Mouse (Mus musculus) hindbrain, embryonic 15.5 days (tissue): Measurements from ENCODE around the gene Zfp229. TPM values are rescaled to one million over a fixed set of nuclear protein-coding genes. Genes with fewer than 3 reads are reported as not detected.
"Not testable (repeated sequence)": the region's sequence is repeated elsewhere in the genome, so short reads cannot be mapped to it uniquely, and the experiment has no call there.

Source experiments
- ATAC-seq: fragments of 200-750 bp; cut with Nextera tagmentation; 2 replicates; pipeline ENCODE4 v1.8.0; 2017; ENCODE audit warnings: low read depth, moderate number of reproducible peaks, moderate TSS enrichment; ENCODE audit not compliant: low FRiP score
- H3K27ac ChIP-seq: fragments of 300-500 bp; sonication (generic); replicated peaks from 2 replicates; pipeline ENCODE4 v1.5.1; 2015; ENCODE audit warnings: mild to moderate bottlenecking, inconsistent platforms
- H3K27me3 ChIP-seq: fragments of 300-500 bp; sonication (generic); 2 replicates; pipeline ENCODE4 v1.6.1; 2015; ENCODE audit warnings: control low read depth, inconsistent platforms
- H3K36me3 ChIP-seq: fragments of 300-500 bp; sonication (generic); 2 replicates; pipeline ENCODE4 v1.6.1; 2015; ENCODE audit warnings: control low read depth, inconsistent platforms
- H3K4me1 ChIP-seq: fragments of 300-500 bp; sonication (generic); replicated peaks from 2 replicates; pipeline ENCODE4 v1.6.1; 2015; ENCODE audit warnings: control low read depth, inconsistent platforms
- H3K4me2 ChIP-seq: fragments of 300-500 bp; sonication (generic); 2 replicates; pipeline ENCODE4 v1.6.1; 2015; ENCODE audit warnings: moderate library complexity, mild to moderate bottlenecking, inconsistent platforms
- H3K4me3 ChIP-seq: fragments of 300-500 bp; sonication (generic); 2 replicates; pipeline ENCODE4 v1.5.1; 2015; ENCODE audit warnings: mild to moderate bottlenecking, inconsistent platforms
- H3K9ac ChIP-seq: fragments of 300-500 bp; sonication (generic); 2 replicates; pipeline ENCODE4 v1.6.1; 2015; ENCODE audit warnings: inconsistent platforms
- H3K9me3 ChIP-seq: fragments of 300-500 bp; sonication (generic); 2 replicates; pipeline ENCODE4 v1.6.1; 2016; ENCODE audit warnings: control low read depth, inconsistent platforms
- WGBS: fragments of 180-500 bp; shearing (Covaris S2); methylation state at CpG from one replicate; pipeline ENCODE4 v1.1.7; 2015; 5-methylcytosine and 5-hydroxymethylcytosine counted together
- polyA plus RNA-seq: library from polyadenylated mRNA; unstranded; fragments of >200 nt; fragmentation: Nextera tagmentation; extraction: Ambion mirVana; gene quantifications from 2 replicates; pipeline ENCODE4 v1.2.1, GENCODE M21; 2015

Zfp229 gene
- polyA plus RNA-seq: 9.8 and 10.0 TPM in 2 replicates

DNA sequence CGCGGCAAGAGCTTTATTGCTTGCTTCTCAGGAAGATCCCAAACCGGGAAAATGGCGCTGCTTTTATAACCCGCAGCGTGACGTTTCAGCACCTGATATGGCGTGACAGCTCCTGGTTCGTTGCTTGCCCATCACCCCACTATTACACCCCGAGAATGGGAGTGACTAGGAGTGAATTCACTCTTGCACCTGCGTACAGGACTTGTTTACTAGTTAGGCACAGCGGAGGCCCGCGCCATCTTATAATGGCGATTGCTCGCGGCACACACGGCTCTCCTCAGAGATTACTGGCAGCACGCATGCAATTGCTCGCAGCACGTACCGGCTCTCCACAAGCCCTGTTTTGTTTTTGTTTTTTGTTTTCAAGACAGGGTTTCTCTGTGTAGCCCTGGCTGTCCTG, at the start of gene Zfp229:
Zfp229 (plus strand) TSS at position 301 of the 400 bp plus-strand sequence.
- not testable (repeated sequence) for H3K27ac ChIP-seq, H3K36me3 ChIP-seq, ATAC-seq, H3K27me3 ChIP-seq, H3K9ac ChIP-seq, H3K9me3 ChIP-seq, H3K4me3 ChIP-seq, H3K4me2 ChIP-seq
- WGBS: 94% methylated on average over 11 of the region's 22 CpGs
- H3K4me1 ChIP-seq: peaks cover 13% of the 10 kb centered on the region

DNA sequence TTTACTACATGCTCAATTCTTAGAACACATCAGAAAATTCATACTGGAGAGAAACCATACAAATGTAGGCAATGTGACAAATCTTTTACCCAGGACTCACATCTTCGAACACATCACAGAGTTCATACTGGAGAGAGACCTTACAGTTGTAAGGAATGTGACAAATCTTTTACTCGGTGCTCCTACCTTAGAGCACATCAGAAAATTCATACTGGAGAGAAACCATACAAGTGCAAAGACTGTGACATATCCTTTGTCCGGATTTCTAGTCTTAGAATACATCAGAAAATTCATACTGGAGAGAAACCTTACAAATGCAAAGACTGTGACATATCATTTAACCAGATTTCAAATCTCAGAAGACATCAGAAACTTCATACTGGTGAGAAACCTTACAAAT, 39.0 kb upstream of the Zfp229 start, which contains the start of gene Gm10226:
Gm10226 (plus strand) TSS at position 301 of the 400 bp plus-strand sequence.
- H3K4me2 ChIP-seq: no peak within 1 kb of the TSS
- no peak within 1 kb of the TSS for H3K27ac ChIP-seq
- H3K9ac ChIP-seq: no peak within 1 kb of the TSS
- H3K9me3 ChIP-seq: no peaks in the 10 kb centered on the region
- 92% methylated on average over 3 of the region's 3 CpGs for WGBS
- peaks cover 43% of the 10 kb centered on the region for H3K36me3 ChIP-seq
- ATAC-seq: no peak
- no peaks in the 10 kb centered on the region for H3K27me3 ChIP-seq
- H3K4me1 ChIP-seq: no peaks in the 10 kb centered on the region
- no peak within 1 kb of the TSS for H3K4me3 ChIP-seq

DNA sequence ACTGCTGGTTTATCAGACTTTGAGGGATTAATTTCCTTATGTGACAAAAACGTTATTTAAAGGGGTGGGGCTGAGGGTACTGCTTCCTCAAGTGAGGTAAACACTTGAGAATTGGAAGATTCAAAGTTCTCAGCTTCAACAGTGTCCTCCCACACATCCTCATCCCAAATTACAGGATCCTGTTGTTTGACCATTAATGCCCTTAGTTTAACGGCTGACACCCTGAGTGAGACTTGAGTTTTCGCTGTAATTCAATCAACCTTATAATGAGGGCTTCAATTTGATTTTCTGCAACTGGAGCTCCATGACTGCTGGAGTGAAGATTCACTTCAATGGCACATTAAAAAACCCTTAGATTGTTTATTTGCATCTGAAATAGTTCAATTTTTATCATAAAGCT, 37.3 kb upstream of the Zfp229 start:
- no peaks in the 10 kb centered on the region for H3K4me1 ChIP-seq
- peaks cover 43% of the 10 kb centered on the region for H3K36me3 ChIP-seq
- no peak overlapping the region for H3K9ac ChIP-seq
- no peak overlapping the region for H3K27ac ChIP-seq
- H3K9me3 ChIP-seq: no peaks in the 10 kb centered on the region
- 83% methylated on average over 3 of the region's 3 CpGs for WGBS
- no peak overlapping the region for H3K4me3 ChIP-seq
- no peak overlapping the region for H3K4me2 ChIP-seq
- no peaks in the 10 kb centered on the region for H3K27me3 ChIP-seq
- ATAC-seq: no peak

DNA sequence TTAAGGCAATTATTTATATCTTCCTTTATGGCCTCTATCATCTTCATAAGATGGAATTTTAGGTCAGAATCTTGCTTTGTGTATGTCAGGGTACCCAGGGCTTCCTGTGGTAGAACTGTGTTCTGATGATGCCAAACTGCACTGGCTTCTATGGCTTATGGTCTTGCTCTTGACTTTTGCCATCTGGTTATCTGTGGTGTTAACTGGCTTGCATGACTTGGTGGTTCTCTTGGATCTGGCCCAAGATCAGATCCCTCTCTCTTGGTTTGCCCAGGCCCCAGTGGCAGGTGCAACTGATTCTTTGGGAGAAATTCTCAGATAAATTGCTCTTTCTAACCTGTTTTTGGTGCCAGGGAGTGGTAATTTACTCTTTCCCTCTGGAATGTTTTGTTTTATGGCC, 34.5 kb upstream of the Zfp229 start:
- Histone ChIP-seq H3K27ac (no peak overlapping the region), H3K27me3 (no peaks in the 10 kb centered on the region), H3K4me2 (no peak overlapping the region), H3K9me3 (no peaks in the 10 kb centered on the region), H3K9ac (no peak overlapping the region), H3K4me1 (no peaks in the 10 kb centered on the region), H3K4me3 (no peak overlapping the region), H3K36me3 (peaks cover 21% of the 10 kb centered on the region)
- no peak for ATAC-seq

DNA sequence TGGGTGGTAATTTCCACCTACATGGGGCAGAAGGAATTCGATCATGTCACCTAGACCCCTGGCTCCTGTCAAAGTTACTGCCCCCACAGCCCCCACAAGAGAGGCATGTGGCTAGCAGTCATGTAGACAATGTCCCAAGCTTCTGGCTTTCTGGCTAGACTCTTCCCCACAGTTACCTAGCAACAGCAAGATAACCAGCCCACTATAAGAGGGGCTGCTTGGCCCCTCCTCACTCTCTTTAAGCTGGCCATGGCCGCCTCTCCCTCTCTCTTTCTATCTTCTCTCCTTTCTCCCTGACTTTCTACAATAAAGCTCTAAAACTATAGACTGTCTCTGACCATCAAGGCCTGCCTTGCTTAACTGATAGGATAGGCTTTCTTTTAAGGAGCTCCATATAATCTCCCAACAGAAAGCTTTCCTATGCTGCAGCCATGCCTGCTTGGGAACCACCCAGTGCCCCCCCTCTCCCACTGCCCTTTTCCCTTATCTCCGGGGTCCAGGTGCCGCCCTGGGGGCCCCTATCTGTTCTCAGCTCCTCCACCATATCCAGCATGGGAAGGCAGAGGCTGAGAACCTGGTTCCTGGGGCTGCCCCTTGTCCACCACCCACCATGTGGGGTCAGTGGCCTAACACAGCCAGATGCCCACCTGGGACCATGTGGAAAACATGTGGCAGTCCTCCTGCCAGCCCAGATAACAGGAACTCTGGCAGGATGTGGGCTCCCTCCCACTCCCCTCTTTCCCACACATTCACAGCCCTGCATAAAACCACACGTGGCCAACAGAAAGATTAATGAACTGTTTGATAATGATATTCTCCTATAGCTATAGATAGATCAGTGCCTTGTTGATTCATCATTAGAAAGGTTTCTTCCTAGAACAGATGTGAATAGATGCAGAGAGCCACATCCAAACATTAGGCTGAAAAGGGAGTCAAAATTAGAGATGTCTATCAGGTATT, 28.0 kb upstream of the Zfp229 start:
- H3K4me2 ChIP-seq: no peak overlapping the region
- no peaks in the 10 kb centered on the region for H3K27me3 ChIP-seq
- WGBS: 51% methylated on average over 5 of the region's 5 CpGs
- ATAC-seq: no peak
- no peak overlapping the region for H3K27ac ChIP-seq
- no peaks in the 10 kb centered on the region for H3K36me3 ChIP-seq
- no peaks in the 10 kb centered on the region for H3K9me3 ChIP-seq
- no peak overlapping the region for H3K4me3 ChIP-seq
- H3K4me1 ChIP-seq: peaks cover 5% of the 10 kb centered on the region; the same call in 1 of the 2 replicates
- H3K9ac ChIP-seq: no peak overlapping the region

DNA sequence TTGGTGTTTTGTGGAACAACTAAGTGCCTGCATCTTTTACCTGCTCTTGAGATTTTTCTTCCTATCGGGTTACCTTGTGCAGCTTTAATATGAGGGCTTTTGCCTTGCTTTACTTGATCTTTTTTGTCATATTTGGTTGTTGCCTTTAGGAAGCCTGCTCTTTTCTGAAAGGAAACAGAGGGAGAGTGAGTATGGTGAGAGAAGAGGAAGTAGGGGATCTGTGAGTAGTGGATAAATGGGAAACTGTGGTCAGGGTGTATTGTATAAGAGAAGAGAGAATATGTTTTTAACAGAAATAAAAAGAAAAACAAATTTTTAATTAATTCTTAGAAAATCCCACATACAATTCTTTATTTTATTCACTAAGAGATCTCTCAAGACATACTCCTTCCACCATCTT, 27.2 kb upstream of the Zfp229 start:
- Histone ChIP-seq H3K4me1 (peaks cover 7% of the 10 kb centered on the region), H3K4me2 (no peak overlapping the region), H3K9me3 (no peaks in the 10 kb centered on the region), H3K27me3 (no peaks in the 10 kb centered on the region), H3K27ac (no peak overlapping the region), H3K4me3 (no peak overlapping the region), H3K9ac (no peak overlapping the region), H3K36me3 (no peaks in the 10 kb centered on the region)
- ATAC-seq: no peak
- 82% methylated on average over 1 of the region's 1 CpGs for WGBS

DNA sequence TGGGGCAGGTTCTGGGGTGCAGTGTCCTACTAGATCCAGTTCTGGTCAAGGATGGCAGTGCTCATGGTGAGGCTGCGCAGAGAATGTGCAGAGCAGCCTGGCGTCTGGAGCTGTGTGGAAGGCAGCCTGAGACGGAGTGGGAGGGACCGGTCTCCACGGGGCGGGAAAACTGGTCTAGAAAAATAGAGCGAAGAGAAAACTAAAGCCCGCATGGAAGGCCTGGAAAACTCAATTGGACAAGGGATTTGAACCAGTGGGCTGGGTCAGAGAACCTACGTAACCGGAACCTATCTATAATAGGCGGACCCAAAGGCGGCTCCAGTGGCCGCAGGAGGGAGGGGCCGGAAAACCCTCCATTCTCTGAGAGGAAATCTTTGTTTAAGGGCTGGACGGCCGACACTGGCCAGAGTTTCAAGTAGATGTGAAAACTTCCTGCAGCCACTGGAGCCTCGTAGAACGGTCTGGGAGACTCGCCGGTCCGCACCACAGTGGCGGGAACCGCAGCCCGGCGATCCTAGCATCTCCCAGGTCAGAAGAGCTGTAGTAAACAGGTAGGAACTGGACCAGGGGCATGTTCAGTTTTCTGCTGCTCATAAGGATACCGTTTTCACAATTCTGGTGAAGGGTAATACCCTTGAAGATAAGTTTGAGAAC, 23.1 kb upstream of the Zfp229 start, which contains the start of gene Zfp760:
Zfp760 (plus strand) TSS at position 399 of the 654 bp plus-strand sequence.
- Histone ChIP-seq H3K27ac (peak within 1 kb of the TSS; percentile 77), H3K4me1 (peaks cover 15% of the 10 kb centered on the region), H3K9ac (peak within 1 kb of the TSS; percentile 59), H3K36me3 (peaks cover 5% of the 10 kb centered on the region; the same call in 1 of the 2 replicates), H3K4me3 (peak within 1 kb of the TSS; percentile 52), H3K27me3 (no peaks in the 10 kb centered on the region), H3K4me2 (peak within 1 kb of the TSS; percentile 68), H3K9me3 (no peaks in the 10 kb centered on the region)
- ATAC-seq: peak; percentile 99
- WGBS: 3% methylated on average over 26 of the region's 26 CpGs

DNA sequence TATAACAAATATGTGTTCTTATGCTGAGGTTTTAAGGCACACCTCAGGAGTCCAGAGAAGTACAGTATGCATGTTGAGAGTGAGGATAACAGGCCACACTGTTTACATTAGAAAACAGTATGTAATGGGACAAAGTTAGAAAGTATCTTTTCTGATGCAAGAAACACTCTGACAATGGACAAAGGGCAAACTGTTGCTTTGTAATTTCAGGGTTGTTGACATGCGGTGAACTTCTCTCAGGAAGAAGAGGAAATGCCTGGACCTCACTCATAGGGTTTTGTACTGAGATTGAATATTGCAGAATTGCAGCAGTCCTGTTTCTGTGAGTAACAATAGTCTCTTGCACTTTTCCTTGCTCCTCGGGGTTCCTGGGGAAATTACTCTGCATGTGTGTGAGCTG, 22.2 kb upstream of the Zfp229 start:
- H3K36me3 ChIP-seq: peaks cover 8% of the 10 kb centered on the region
- peak overlapping the region; percentile 52 for H3K4me3 ChIP-seq
- no peak overlapping the region for H3K27ac ChIP-seq
- no peaks in the 10 kb centered on the region for H3K27me3 ChIP-seq
- 22% methylated on average over 2 of the region's 2 CpGs for WGBS
- peaks cover 15% of the 10 kb centered on the region for H3K4me1 ChIP-seq
- no peaks in the 10 kb centered on the region for H3K9me3 ChIP-seq
- peak overlapping the region; percentile 59 for H3K9ac ChIP-seq
- H3K4me2 ChIP-seq: peak overlapping the region; percentile 68
- ATAC-seq: no peak

DNA sequence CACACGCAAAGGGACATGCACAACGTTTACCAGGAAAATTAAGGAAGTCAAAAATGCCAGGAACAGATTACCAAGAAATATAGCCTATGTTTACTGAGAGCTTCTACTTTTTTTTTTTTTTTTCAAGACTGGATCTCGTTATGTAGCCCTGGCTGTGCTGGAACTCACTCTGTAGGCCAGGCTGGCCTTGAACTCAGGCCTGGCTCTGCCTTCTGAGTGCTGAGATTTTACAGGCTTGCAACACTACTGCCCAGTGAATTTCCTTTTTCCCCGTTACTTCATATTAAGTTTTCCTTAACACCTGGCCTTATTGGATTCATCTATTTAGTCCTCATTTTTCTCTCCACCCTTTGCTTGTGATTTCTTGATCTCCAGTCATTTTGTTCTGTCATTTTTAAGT, 2.5 kb downstream of the Zfp229 start:
- H3K9me3 ChIP-seq: no peaks in the 10 kb centered on the region
- 0 out of 2 replicates have a peak, but pooled peaks cover 9% of the 10 kb centered on the region for H3K36me3 ChIP-seq
- 84% methylated on average over 4 of the region's 4 CpGs for WGBS
- no peak for ATAC-seq
- peak overlapping the region; percentile 95 for H3K4me3 ChIP-seq
- H3K27ac ChIP-seq: peak overlapping the region; percentile 92
- peak overlapping the region; percentile 64 for H3K4me2 ChIP-seq
- peaks cover 13% of the 10 kb centered on the region for H3K4me1 ChIP-seq
- H3K27me3 ChIP-seq: no peaks in the 10 kb centered on the region
- peak overlapping the region; percentile 97 for H3K9ac ChIP-seq

DNA sequence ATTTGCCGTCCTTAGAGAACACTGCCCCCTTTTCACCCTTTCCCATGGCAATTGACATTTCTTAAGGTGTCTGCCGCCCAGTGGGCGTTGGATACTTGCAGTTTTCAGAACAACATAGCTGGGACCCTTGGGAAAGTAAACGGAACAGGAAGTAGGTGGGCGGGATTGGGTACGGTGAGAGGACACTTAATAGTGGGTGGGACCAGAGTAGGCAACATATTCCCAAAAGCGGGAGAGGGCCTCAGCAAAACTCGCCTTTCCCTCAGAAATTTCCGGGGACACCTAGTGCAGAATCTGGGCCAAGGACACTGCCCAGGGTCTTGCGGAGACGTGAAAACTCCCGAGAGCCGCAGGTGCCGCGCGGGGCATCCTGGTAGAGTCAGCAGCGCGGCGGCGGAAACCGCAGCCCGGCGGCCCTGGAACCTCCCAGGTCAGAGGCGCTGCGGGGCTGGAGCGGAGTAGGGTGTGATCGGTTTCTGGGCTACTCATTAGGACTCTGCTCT, 3.0 kb downstream of the Zfp229 start:
- WGBS: 0% methylated on average over 27 of the region's 27 CpGs

DNA sequence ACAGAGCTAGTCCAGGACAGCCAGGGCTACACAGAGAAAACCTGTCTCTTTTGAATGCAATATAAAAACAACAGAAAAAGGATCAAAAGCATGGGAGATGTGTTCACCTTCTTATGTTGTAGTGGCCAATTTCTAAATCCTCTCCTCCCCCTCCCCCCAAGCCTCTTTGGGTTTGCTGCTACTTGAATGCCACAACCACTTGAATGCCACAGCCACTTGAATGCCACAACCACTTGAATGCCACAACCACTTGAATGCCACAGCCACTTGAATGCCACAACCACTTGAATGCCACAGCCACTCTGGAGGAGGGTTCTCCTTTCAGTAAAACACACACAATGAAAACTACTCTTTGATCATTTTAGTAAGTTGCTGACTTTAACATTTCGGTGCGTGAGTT, 22.2 kb downstream of the Zfp229 start:
- Histone ChIP-seq H3K4me2 (no peak overlapping the region), H3K4me1 (peaks cover 8% of the 10 kb centered on the region), H3K4me3 (no peak overlapping the region), H3K36me3 (peaks cover 3% of the 10 kb centered on the region; the same call in 1 of the 2 replicates), H3K27ac (no peak overlapping the region), H3K9me3 (no peaks in the 10 kb centered on the region), H3K9ac (no peak overlapping the region), H3K27me3 (no peaks in the 10 kb centered on the region)
- ATAC-seq: no peak
- 56% methylated on average over 2 of the region's 2 CpGs for WGBS

More for the DNA sequence above, 3.0 kb downstream of the Zfp229 start:
- Histone ChIP-seq H3K9ac (peak overlapping the region; percentile 97), H3K4me1 (peaks cover 13% of the 10 kb centered on the region), H3K9me3 (no peaks in the 10 kb centered on the region), H3K4me2 (peak overlapping the region; percentile 64), H3K27ac (peak overlapping the region; percentile 92), H3K4me3 (peak overlapping the region; percentile 95), H3K36me3 (0 out of 2 replicates have a peak, but pooled peaks cover 10% of the 10 kb centered on the region), H3K27me3 (no peaks in the 10 kb centered on the region)
- peak; percentile 99 for ATAC-seq
